Mouse (Mus musculus): Measurements from ENCODE around the gene Tstd1. TPM values are rescaled to one million over a fixed set of nuclear protein-coding genes. Genes with fewer than 3 reads are reported as not detected.

Gene Tstd1
- polyA plus RNA-seq, 1 experiment from 2014 or later: 4.6 TPM

Other genes with a start within 250 kb of the Tstd1 start
- 2.5 and 2.6 TPM in 2 replicates for gene Pcp4l1, start 222.6 kb upstream of the Tstd1 start, polyA plus RNA-seq (2015; fragmentation: Nextera tagmentation; extraction: Ambion mirVana)
- gene Nr1i3, start 204.9 kb upstream of the Tstd1 start, polyA plus RNA-seq (2015; fragmentation: Nextera tagmentation; extraction: Ambion mirVana): 2.2 and 2.4 TPM in 2 replicates
- gene Tomm40l, start 196.4 kb upstream of the Tstd1 start, polyA plus RNA-seq (2015; fragmentation: Nextera tagmentation; extraction: Ambion mirVana): 11.8 and 14.9 TPM in 2 replicates
- gene Apoa2, start 193.8 kb upstream of the Tstd1 start, polyA plus RNA-seq (2015; fragmentation: Nextera tagmentation; extraction: Ambion mirVana): 8,709 and 8,864 TPM in 2 replicates
- 111 and 128 TPM in 2 replicates for gene Fcer1g, start 184.5 kb upstream of the Tstd1 start, polyA plus RNA-seq (2015; fragmentation: Nextera tagmentation; extraction: Ambion mirVana)
- 0.48 and 0.64 TPM in 2 replicates for gene Adamts4, start 168.5 kb upstream of the Tstd1 start, polyA plus RNA-seq (2015; fragmentation: Nextera tagmentation; extraction: Ambion mirVana)
- gene Ndufs2, start 167.5 kb upstream of the Tstd1 start, polyA plus RNA-seq (2015; fragmentation: Nextera tagmentation; extraction: Ambion mirVana): 138 and 143 TPM in 2 replicates
- gene B4galt3, start 148.5 kb upstream of the Tstd1 start, polyA plus RNA-seq (2015; fragmentation: Nextera tagmentation; extraction: Ambion mirVana): 22.6 and 23.2 TPM in 2 replicates
- gene Ppox, start 137.7 kb upstream of the Tstd1 start, polyA plus RNA-seq (2015; fragmentation: Nextera tagmentation; extraction: Ambion mirVana): 205 and 206 TPM in 2 replicates
- gene Usp21, start 130.9 kb upstream of the Tstd1 start, polyA plus RNA-seq (2015; fragmentation: Nextera tagmentation; extraction: Ambion mirVana): 23.1 and 25.3 TPM in 2 replicates
- 40.3 and 45.2 TPM in 2 replicates for gene Ufc1, start 123.8 kb upstream of the Tstd1 start, polyA plus RNA-seq (2015; fragmentation: Nextera tagmentation; extraction: Ambion mirVana)
- 17.5 and 19.7 TPM in 2 replicates for gene Dedd, start 89.7 kb upstream of the Tstd1 start, polyA plus RNA-seq (2015; fragmentation: Nextera tagmentation; extraction: Ambion mirVana)
- gene Nit1, start 73.2 kb upstream of the Tstd1 start, polyA plus RNA-seq (2015; fragmentation: Nextera tagmentation; extraction: Ambion mirVana): 38.8 and 39.0 TPM in 2 replicates
- 30.9 and 37.8 TPM in 2 replicates for gene Pfdn2, start 73.2 kb upstream of the Tstd1 start, polyA plus RNA-seq (2015; fragmentation: Nextera tagmentation; extraction: Ambion mirVana)
- 0.20 and 0.28 TPM in 2 replicates for gene Klhdc9, start 58.1 kb upstream of the Tstd1 start, polyA plus RNA-seq (2015; fragmentation: Nextera tagmentation; extraction: Ambion mirVana)
- gene Nectin4, start 48.8 kb upstream of the Tstd1 start, polyA plus RNA-seq (2015; fragmentation: Nextera tagmentation; extraction: Ambion mirVana): 0.09 and 0.13 TPM in 2 replicates
- 5.3 and 5.8 TPM in 2 replicates for gene Arhgap30, start 29.9 kb upstream of the Tstd1 start, polyA plus RNA-seq (2015; fragmentation: Nextera tagmentation; extraction: Ambion mirVana)
- gene Usf1, start 7.6 kb upstream of the Tstd1 start, polyA plus RNA-seq (2015; fragmentation: Nextera tagmentation; extraction: Ambion mirVana): 15.9 and 19.3 TPM in 2 replicates
- 33.8 and 34.2 TPM in 2 replicates for gene F11r, start 18.7 kb downstream of the Tstd1 start, polyA plus RNA-seq (2015; fragmentation: Nextera tagmentation; extraction: Ambion mirVana)
- gene Alyref2, start 84.6 kb downstream of the Tstd1 start, polyA plus RNA-seq (2015; fragmentation: Nextera tagmentation; extraction: Ambion mirVana): 2.6 and 3.5 TPM in 2 replicates
- not detected in 2 replicates for gene Itln1, start 116.4 kb downstream of the Tstd1 start, polyA plus RNA-seq (2015; fragmentation: Nextera tagmentation; extraction: Ambion mirVana)
- gene Cd244a, start 140.3 kb downstream of the Tstd1 start, polyA plus RNA-seq (2015; fragmentation: Nextera tagmentation; extraction: Ambion mirVana): 0.36 and 0.48 TPM in 2 replicates
- gene Ly9, start 188.5 kb downstream of the Tstd1 start, polyA plus RNA-seq (2015; fragmentation: Nextera tagmentation; extraction: Ambion mirVana): 1.5 and 1.7 TPM in 2 replicates
- gene Slamf7, start 234.2 kb downstream of the Tstd1 start, polyA plus RNA-seq (2015; fragmentation: Nextera tagmentation; extraction: Ambion mirVana): 1.5 and 1.9 TPM in 2 replicates

All from liver, embryonic 16.5 days (tissue).